ENCODE assay signal across 13 mouse cellular contexts in the genomic region with DNA sequence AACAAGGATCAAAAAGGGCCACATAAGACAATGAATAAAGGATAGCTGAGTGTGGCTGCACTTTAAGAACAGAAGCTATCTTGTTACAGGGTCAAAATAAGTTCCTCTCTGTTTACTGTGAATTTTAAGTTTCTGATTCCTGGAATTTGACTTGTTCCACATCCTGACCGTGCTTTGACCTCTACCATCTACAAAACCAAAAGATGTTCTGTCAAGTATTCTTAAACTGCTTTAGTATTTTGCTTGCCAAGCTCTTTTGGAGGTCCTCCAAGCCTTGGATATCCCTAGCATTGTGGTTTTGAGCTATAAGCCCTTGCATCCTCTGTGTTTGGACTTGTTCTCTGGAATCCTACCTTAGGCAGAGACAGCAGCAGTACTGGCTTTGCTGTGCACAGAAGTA. TPM values are rescaled to one million over a fixed set of nuclear protein-coding genes. Genes with fewer than 3 reads are reported as not detected.
DNase-seq lines count a peak whose midpoint lies in the region; ATAC-seq and TF ChIP-seq lines count a peak whose summit lies in the region.
"Had no signal": no experiment of that assay in that cellular context is flagged by ENCODE, and none has a peak within 500 bp of the region (broad histone marks: within the 10 kb centered on the region; RNA-seq: fewer than 3 reads in every experiment).

No protein-coding gene starts in this region.

- peak overlapping the region; percentile 11; the same call in 1 of the 2 replicates for H3K27ac ChIP-seq in intestine, postnatal 0 days (ENCODE audit: low read depth, low read length)
- peak overlapping the region; percentile 82 for H3K27ac ChIP-seq in stomach, postnatal 0 days (replicated peaks)
- H3K27ac ChIP-seq in hindbrain, embryonic 16.5 days (ENCODE audit: low read depth, low read length), result no peak overlapping the region
- H3K27ac ChIP-seq: liver, embryonic 15.5 days had no signal

- intact Hi-C loops in heart, postnatal 25 days (cut with DNase I), result no loop called here

- peak; percentile 41 to 51 for DNase-seq in heart, adult 18-20 months
- no peak for DNase-seq in heart, postnatal 25 days (ENCODE audit: low spot score)
- peak; percentile 45 for DNase-seq in urinary bladder, postnatal 14 days (ENCODE audit: low spot score)
- no peak for DNase-seq in urinary bladder, postnatal 4 days (ENCODE audit: low spot score in 2 of 2)
- DNase-seq in stomach, postnatal 0 days (ENCODE audit: low spot score), result no peak
- no peak for DNase-seq in natural killer cell, adult 2 months (ENCODE audit: low spot score in 2 of 2)
- DNase-seq: cerebellum, adult 2 months; retina, postnatal 1 day had no signal

- no peak overlapping the region for H3K9ac ChIP-seq in intestine, postnatal 0 days (ENCODE audit: low read depth, low read length)
- no peak overlapping the region for H3K9ac ChIP-seq in stomach, postnatal 0 days (ENCODE audit: low read length)
- H3K9ac ChIP-seq in hindbrain, embryonic 16.5 days (ENCODE audit: low read depth, low read length), result no peak overlapping the region
- H3K9ac ChIP-seq: liver, embryonic 15.5 days had no signal

- H3K4me2 ChIP-seq in intestine, postnatal 0 days (replicated peaks; ENCODE audit: low read depth), result no peak overlapping the region
- no peak overlapping the region for H3K4me2 ChIP-seq in stomach, postnatal 0 days (replicated peaks; ENCODE audit: low read depth)
- H3K4me2 ChIP-seq in hindbrain, embryonic 16.5 days (ENCODE audit: low read length), result no peak overlapping the region
- H3K4me2 ChIP-seq: liver, embryonic 15.5 days had no signal

- no peaks in the 10 kb centered on the region for H3K36me3 ChIP-seq in intestine, postnatal 0 days (ENCODE audit: control insufficient read depth, insufficient read depth)
- H3K36me3 ChIP-seq in stomach, postnatal 0 days (ENCODE audit: control insufficient read depth, insufficient read depth, low read length), result no peaks in the 10 kb centered on the region
- H3K36me3 ChIP-seq in hindbrain, embryonic 16.5 days (ENCODE audit: control insufficient read depth, insufficient read depth, low read length), result no peaks in the 10 kb centered on the region
- H3K36me3 ChIP-seq: liver, embryonic 15.5 days had no signal

- ATAC-seq in intestine, postnatal 0 days, result no peak
- ATAC-seq in stomach, postnatal 0 days (ENCODE audit: low FRiP score, low TSS enrichment), result peak; percentile 80
- no peak for ATAC-seq in hindbrain, embryonic 16.5 days
- ATAC-seq: activated CD4-positive, CD25-positive, alpha-beta regulatory T cell, adult 4 months; midbrain, embryonic 16.5 days had no signal

- H3K4me3 ChIP-seq in intestine, postnatal 0 days (ENCODE audit: low read depth, low read length), result no peak overlapping the region
- no peak overlapping the region for H3K4me3 ChIP-seq in stomach, postnatal 0 days (ENCODE audit: low read depth, low read length)
- H3K4me3 ChIP-seq in hindbrain, embryonic 16.5 days (ENCODE audit: low read length), result no peak overlapping the region
- H3K4me3 ChIP-seq: liver, embryonic 15.5 days had no signal

- no peaks in the 10 kb centered on the region for H3K4me1 ChIP-seq in intestine, postnatal 0 days (replicated peaks; ENCODE audit: control insufficient read depth, insufficient read depth, low read length)
- H3K4me1 ChIP-seq in stomach, postnatal 0 days (replicated peaks; ENCODE audit: control insufficient read depth, insufficient read depth), result no peaks in the 10 kb centered on the region
- no peaks in the 10 kb centered on the region for H3K4me1 ChIP-seq in hindbrain, embryonic 16.5 days (ENCODE audit: control insufficient read depth, insufficient read depth, low read depth, low read length)
- H3K4me1 ChIP-seq: liver, embryonic 15.5 days had no signal

- H3K9me3 ChIP-seq in intestine, postnatal 0 days (ENCODE audit: control insufficient read depth), result no peaks in the 10 kb centered on the region
- H3K9me3 ChIP-seq in stomach, postnatal 0 days (ENCODE audit: control insufficient read depth, low read length), result no peaks in the 10 kb centered on the region
- no peaks in the 10 kb centered on the region for H3K9me3 ChIP-seq in hindbrain, embryonic 16.5 days (ENCODE audit: control insufficient read depth, low read length)
- H3K9me3 ChIP-seq: liver, embryonic 15.5 days had no signal

- TF ChIP-seq EP300 in stomach, postnatal 0 days (optimal IDR thresholded peaks at IDR 0.05), result peak; percentile 53

- TF ChIP-seq CTCF in intestine, postnatal 0 days (IDR thresholded peaks at IDR 0.05; ENCODE audit: low read depth), result no peak
- no peak for TF ChIP-seq CTCF in stomach, postnatal 0 days (IDR thresholded peaks at IDR 0.05; ENCODE audit: low read depth)

- WGBS in intestine, postnatal 0 days, result 60% methylated on average over 1 of the region's 1 CpGs
- 35% methylated on average over 1 of the region's 1 CpGs for WGBS in stomach, postnatal 0 days
- WGBS in hindbrain, embryonic 16.5 days, result 74% methylated on average over 1 of the region's 1 CpGs

- no peaks in the 10 kb centered on the region for H3K27me3 ChIP-seq in intestine, postnatal 0 days (replicated peaks; ENCODE audit: control insufficient read depth, insufficient read depth, low read length)
- H3K27me3 ChIP-seq in stomach, postnatal 0 days (ENCODE audit: control insufficient read depth, insufficient read depth, low read length), result no peaks in the 10 kb centered on the region
- no peaks in the 10 kb centered on the region for H3K27me3 ChIP-seq in hindbrain, embryonic 16.5 days (replicated peaks; ENCODE audit: control insufficient read depth, insufficient read depth, low read length)
- H3K27me3 ChIP-seq: liver, embryonic 15.5 days had no signal

RNA-seq across cellular contexts. Expression of a gene that starts 14.5 kb away (rescaled TPM):
- 1 to 10 TPM in 1 of 2 experiments, under 1 TPM in 1; 0.57 to 6.9 TPM for total RNA-seq in heart, adult 18-20 months (2021)
- under 1 TPM; 0.50 to 0.88 TPM for total RNA-seq in heart, postnatal 25 days (2021)
- polyA plus RNA-seq in intestine, postnatal 0 days (2015; fragmentation: Nextera tagmentation; extraction: Ambion mirVana), result 0.58 and 0.64 TPM in 2 replicates
- 0.07 and 0.10 TPM in 2 replicates for polyA plus RNA-seq in stomach, postnatal 0 days (2015; fragmentation: Nextera tagmentation; extraction: Ambion mirVana)
- not detected in 2 replicates for polyA plus RNA-seq in hindbrain, embryonic 16.5 days (2015; fragmentation: Nextera tagmentation; extraction: Ambion mirVana)
- polyA plus RNA-seq: midbrain, embryonic 16.5 days had no signal

RNA-seq across cellular contexts. Expression of a gene that starts 39.2 kb away (rescaled TPM):
- total RNA-seq in heart, adult 18-20 months (2021), result 1 to 10 TPM; 4.9 to 5.0 TPM
- 1 to 10 TPM; 6.1 to 6.8 TPM for total RNA-seq in heart, postnatal 25 days (2021)
- 8.4 and 10.6 TPM in 2 replicates for polyA plus RNA-seq in intestine, postnatal 0 days (2015; fragmentation: Nextera tagmentation; extraction: Ambion mirVana)
- 5.4 and 6.1 TPM in 2 replicates for polyA plus RNA-seq in stomach, postnatal 0 days (2015; fragmentation: Nextera tagmentation; extraction: Ambion mirVana)
- 1.5 and 1.8 TPM in 2 replicates for polyA plus RNA-seq in hindbrain, embryonic 16.5 days (2015; fragmentation: Nextera tagmentation; extraction: Ambion mirVana)

RNA-seq across cellular contexts. Expression of a gene that starts 46.3 kb away (rescaled TPM):
- 10 to 100 TPM in 1 of 2 experiments, 1 to 10 TPM in 1; 9.9 to 13.3 TPM for total RNA-seq in heart, adult 18-20 months (2021)
- total RNA-seq in heart, postnatal 25 days (2021), result 1 to 10 TPM; 8.5 to 9.8 TPM
- 15.2 and 17.8 TPM in 2 replicates for polyA plus RNA-seq in intestine, postnatal 0 days (2015; fragmentation: Nextera tagmentation; extraction: Ambion mirVana)
- 7.2 and 7.8 TPM in 2 replicates for polyA plus RNA-seq in stomach, postnatal 0 days (2015; fragmentation: Nextera tagmentation; extraction: Ambion mirVana)
- 4.8 and 5.7 TPM in 2 replicates for polyA plus RNA-seq in hindbrain, embryonic 16.5 days (2015; fragmentation: Nextera tagmentation; extraction: Ambion mirVana)

RNA-seq across cellular contexts. Expression of a gene that starts 55.5 kb away (rescaled TPM):
- total RNA-seq in heart, adult 18-20 months (2021), result 10 to 100 TPM; 14.7 to 20.6 TPM
- total RNA-seq in heart, postnatal 25 days (2021), result 10 to 100 TPM; 16.6 to 20.0 TPM
- polyA plus RNA-seq in intestine, postnatal 0 days (2015; fragmentation: Nextera tagmentation; extraction: Ambion mirVana), result 180 and 193 TPM in 2 replicates
- 131 and 134 TPM in 2 replicates for polyA plus RNA-seq in stomach, postnatal 0 days (2015; fragmentation: Nextera tagmentation; extraction: Ambion mirVana)
- 28.1 and 30.8 TPM in 2 replicates for polyA plus RNA-seq in hindbrain, embryonic 16.5 days (2015; fragmentation: Nextera tagmentation; extraction: Ambion mirVana)

RNA-seq across cellular contexts. Expression of a gene that starts 56.1 kb away (rescaled TPM):
- 10 to 100 TPM; 39.3 to 54.1 TPM for total RNA-seq in heart, adult 18-20 months (2021)
- 10 to 100 TPM; 52.5 to 54.8 TPM for total RNA-seq in heart, postnatal 25 days (2021)
- polyA plus RNA-seq in intestine, postnatal 0 days (2015; fragmentation: Nextera tagmentation; extraction: Ambion mirVana), result 319 and 320 TPM in 2 replicates
- polyA plus RNA-seq in stomach, postnatal 0 days (2015; fragmentation: Nextera tagmentation; extraction: Ambion mirVana), result 245 and 254 TPM in 2 replicates
- 140 and 143 TPM in 2 replicates for polyA plus RNA-seq in hindbrain, embryonic 16.5 days (2015; fragmentation: Nextera tagmentation; extraction: Ambion mirVana)

Comparison
In these comparisons a context has a peak if more than half of its experiments do, and no peak if none do; other contexts are left out.
1. DNase-seq: peak in heart, adult 18-20 months (2 of 2) and urinary bladder, postnatal 14 days (single experiment); none in heart, postnatal 25 days (single experiment), urinary bladder, postnatal 4 days (0 of 2), stomach, postnatal 0 days (single experiment) and natural killer cell, adult 2 months (0 of 2).